Mouse (Mus musculus): Measurements from ENCODE around the gene Zfp174.

Zfp174 gene

GRCm38 (mm10) chr16:3884201-3885064 is 37.4 kb downstream of the Zfp174 start, which contains the start of the genes Zfp597 and Gm20695:
Gene Zfp597, minus strand, starts transcription at chr16:3884561.
Gene Gm20695, plus strand, starts transcription at chr16:3884648.
- DNase-seq (ENCODE audit: low read depth, low spot score), result peak; percentile 97

GRCm38 (mm10) chr16:3885065-3885670 is 38.1 kb downstream of the Zfp174 start:
- DNase-seq (ENCODE audit: low read depth, low spot score), result peak; percentile 43

GRCm38 (mm10) chr16:3891621-3892295 is 44.7 kb downstream of the Zfp174 start:
- DNase-seq (ENCODE audit: low read depth, low spot score), result no peak

- no peak for DNase-seq (ENCODE audit: low read depth, low spot score)
Measured at GRCm38 (mm10) chr16:3893739-3894138, 46.7 kb downstream of the Zfp174 start.

GRCm38 (mm10) chr16:3895173-3895792 is 48.2 kb downstream of the Zfp174 start:
- peak; percentile 49 for DNase-seq (ENCODE audit: low read depth, low spot score)

GRCm38 (mm10) chr16:3896046-3896445 is 49.0 kb downstream of the Zfp174 start:
- no peak for DNase-seq (ENCODE audit: low read depth, low spot score)

- DNase-seq (ENCODE audit: low read depth, low spot score), result no peak
Measured at GRCm38 (mm10) chr16:3896553-3896952, 49.5 kb downstream of the Zfp174 start.

- DNase-seq (ENCODE audit: low read depth, low spot score), result no peak
Measured at GRCm38 (mm10) chr16:3907471-3907870, 60.4 kb downstream of the Zfp174 start.

Data from A20 (cell line).